ENCODE assay signal across 17 mouse cellular contexts in the genomic region with DNA sequence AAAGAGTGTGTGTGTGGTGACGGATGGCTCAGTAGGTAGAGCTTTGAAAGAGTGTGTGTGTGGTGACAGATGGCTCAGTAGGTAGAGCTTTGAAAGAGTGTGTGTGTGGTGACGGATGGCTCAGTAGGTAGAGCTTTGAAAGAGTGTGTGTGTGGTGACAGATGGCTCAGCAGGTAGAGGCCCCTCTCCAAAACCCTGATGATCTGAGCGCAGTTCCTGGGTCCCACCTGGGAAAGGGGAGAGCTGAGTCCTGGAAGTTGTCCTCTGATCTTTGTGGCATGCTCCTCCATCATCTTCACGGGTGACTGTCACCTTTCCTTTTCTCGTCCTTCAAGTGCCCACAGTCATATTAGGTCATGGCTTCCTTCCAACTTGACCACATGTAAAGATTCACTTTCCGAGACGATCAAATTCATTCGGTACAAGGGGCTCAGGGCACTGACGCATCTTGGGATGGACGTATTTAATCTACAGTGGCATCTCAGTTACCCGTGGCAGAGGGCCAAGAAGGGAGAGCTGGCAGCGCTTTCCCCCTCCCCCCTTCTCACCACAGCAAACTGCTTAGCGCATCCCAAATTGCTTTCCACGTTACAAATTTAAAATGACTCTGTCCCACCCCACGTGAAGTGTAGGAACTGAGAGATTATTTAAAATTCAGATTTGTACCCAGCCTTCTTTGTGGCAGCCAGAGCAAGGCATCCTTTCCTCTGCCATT.
A peak's percentile ranks its signal among the peaks of the same experiment; 100 is the strongest.
DNase-seq lines count a peak whose midpoint lies in the region; ATAC-seq lines count a peak whose summit lies in the region.
"Had no signal": no experiment of that assay in that cellular context is flagged by ENCODE, and none has a peak within 500 bp of the region (broad histone marks: within the 10 kb centered on the region; RNA-seq: fewer than 3 reads in every experiment).

No protein-coding gene starts in this region.

- H3K9ac ChIP-seq in neural tube, embryonic 13.5 days: no peak overlapping the region
- H3K9ac ChIP-seq in forebrain, embryonic 16.5 days (replicated peaks; ENCODE audit: low read depth, low read length): no peak overlapping the region
- no peak overlapping the region for H3K9ac ChIP-seq in midbrain, embryonic 15.5 days

- peak; percentile 79 for DNase-seq in heart, adult 11 months
- DNase-seq in heart, postnatal 14 days: no peak
- no peak for DNase-seq in neural tube, embryonic 10.5 days (ENCODE audit: extremely low spot score, low spot score)
- DNase-seq in heart, postnatal 36 days: no peak
- DNase-seq: adrenal gland, postnatal 10 days; cerebellum, adult 9-11 months; gastrocnemius, adult 2 months; heart, adult 2 months; lung, adult 2 months; lung, postnatal 4 days; thymus, adult 2 months had no signal

- intact Hi-C loops in heart, postnatal 14 days (cut with DNase I): no loop called here
- intact Hi-C loops in heart, postnatal 36 days (cut with DNase I): no loop called here

- H3K27ac ChIP-seq in neural tube, embryonic 13.5 days (replicated peaks): peak overlapping the region; percentile 7; the same call in 1 of the 2 replicates
- H3K27ac ChIP-seq in forebrain, embryonic 16.5 days (ENCODE audit: low read length): peak overlapping the region; percentile 53
- H3K27ac ChIP-seq in midbrain, embryonic 15.5 days: peak overlapping the region; percentile 34; the same call in 1 of the 2 replicates
- H3K27ac ChIP-seq: gastrocnemius, adult 2 months; heart, adult 2 months; kidney, postnatal 0 days had no signal

- no peak overlapping the region for H3K4me3 ChIP-seq in neural tube, embryonic 13.5 days
- no peak overlapping the region for H3K4me3 ChIP-seq in forebrain, embryonic 16.5 days (replicated peaks; ENCODE audit: low read length)
- H3K4me3 ChIP-seq in midbrain, embryonic 15.5 days: no peak overlapping the region
- H3K4me3 ChIP-seq: gastrocnemius, adult 2 months; heart, adult 2 months had no signal

- WGBS in neural tube, embryonic 13.5 days: 63% methylated on average over 15 of the region's 15 CpGs
- 37% methylated on average over 15 of the region's 15 CpGs for WGBS in forebrain, embryonic 16.5 days
- WGBS in midbrain, embryonic 15.5 days: 48% methylated on average over 15 of the region's 15 CpGs

- peaks cover 25% of the 10 kb centered on the region for H3K4me1 ChIP-seq in neural tube, embryonic 13.5 days (replicated peaks)
- H3K4me1 ChIP-seq in forebrain, embryonic 16.5 days (replicated peaks; ENCODE audit: control insufficient read depth, insufficient read depth, low read length): peaks cover 10% of the 10 kb centered on the region
- H3K4me1 ChIP-seq in midbrain, embryonic 15.5 days: peaks cover 9% of the 10 kb centered on the region

- H3K9me3 ChIP-seq in neural tube, embryonic 13.5 days: no peaks in the 10 kb centered on the region
- no peaks in the 10 kb centered on the region for H3K9me3 ChIP-seq in forebrain, embryonic 16.5 days (ENCODE audit: control insufficient read depth, low read length)
- no peaks in the 10 kb centered on the region for H3K9me3 ChIP-seq in midbrain, embryonic 15.5 days

- H3K27me3 ChIP-seq in neural tube, embryonic 13.5 days: no peaks in the 10 kb centered on the region
- no peaks in the 10 kb centered on the region for H3K27me3 ChIP-seq in forebrain, embryonic 16.5 days (replicated peaks; ENCODE audit: control insufficient read depth, insufficient read depth, low read length)
- H3K27me3 ChIP-seq in midbrain, embryonic 15.5 days (replicated peaks): no peaks in the 10 kb centered on the region; the same call in 1 of the 2 replicates

- no peak for ATAC-seq in neural tube, embryonic 13.5 days (ENCODE audit: low read depth)
- peak; percentile 88 for ATAC-seq in forebrain, embryonic 16.5 days
- ATAC-seq in midbrain, embryonic 15.5 days (replicated peaks): peak; percentile 47
- ATAC-seq: CD4-positive, CD25-positive, alpha-beta regulatory T cell, adult 4 months; intestine, postnatal 0 days had no signal

- no peak overlapping the region for H3K4me2 ChIP-seq in neural tube, embryonic 13.5 days
- H3K4me2 ChIP-seq in forebrain, embryonic 16.5 days (ENCODE audit: low read length): peak overlapping the region; percentile 11; the same call in 1 of the 2 replicates
- H3K4me2 ChIP-seq in midbrain, embryonic 15.5 days: no peak overlapping the region

- no peaks in the 10 kb centered on the region for H3K36me3 ChIP-seq in neural tube, embryonic 13.5 days
- H3K36me3 ChIP-seq in forebrain, embryonic 16.5 days (ENCODE audit: control insufficient read depth, insufficient read depth): no peaks in the 10 kb centered on the region
- no peaks in the 10 kb centered on the region for H3K36me3 ChIP-seq in midbrain, embryonic 15.5 days (replicated peaks)
